Mouse (Mus musculus) heart, embryonic 13.5 days (tissue): ENCODE results near the gene Stk16. TPM values are rescaled to one million over a fixed set of nuclear protein-coding genes. Genes with fewer than 3 reads are reported as not detected.

Experiments
- ATAC-seq: fragments of 200-750 bp; cut with Nextera tagmentation; 2 replicates; pipeline ENCODE4 v1.8.0; 2017; ENCODE audit warnings: moderate TSS enrichment; ENCODE audit not compliant: insufficient number of reproducible peaks, low FRiP score, low TSS enrichment; ENCODE audit errors: extremely low read depth
- H3K27ac ChIP-seq: fragments of 300-500 bp; sonication (generic); replicated peaks from 2 replicates; pipeline ENCODE4 v1.5.1; 2015; ENCODE audit warnings: moderate library complexity, mild to moderate bottlenecking, inconsistent platforms
- H3K27me3 ChIP-seq: fragments of 300-500 bp; sonication (generic); replicated peaks from 2 replicates; pipeline ENCODE4 v1.6.1; 2015; ENCODE audit warnings: mild to moderate bottlenecking, inconsistent platforms
- H3K36me3 ChIP-seq: fragments of 300-500 bp; sonication (generic); 2 replicates; pipeline ENCODE4 v1.6.1; 2015; ENCODE audit warnings: mild to moderate bottlenecking, inconsistent platforms
- H3K4me1 ChIP-seq: fragments of 300-500 bp; sonication (generic); 2 replicates; pipeline ENCODE4 v1.6.1; 2015; ENCODE audit warnings: inconsistent platforms
- H3K4me2 ChIP-seq: fragments of 300-500 bp; sonication (generic); 2 replicates; pipeline ENCODE4 v1.6.1; 2015; ENCODE audit warnings: inconsistent platforms, mild to moderate bottlenecking, moderate library complexity
- H3K4me3 ChIP-seq: fragments of 300-500 bp; sonication (generic); 2 replicates; pipeline ENCODE4 v1.5.1; 2015; ENCODE audit warnings: moderate library complexity, mild to moderate bottlenecking, inconsistent platforms
- H3K9ac ChIP-seq: fragments of 300-500 bp; sonication (generic); 2 replicates; pipeline ENCODE4 v1.6.1; 2015; ENCODE audit warnings: inconsistent platforms, mild to moderate bottlenecking, moderate library complexity
- H3K9me3 ChIP-seq: fragments of 300-500 bp; sonication (generic); 2 replicates; pipeline ENCODE4 v1.6.1; 2016; ENCODE audit warnings: inconsistent platforms
- WGBS: fragments of 180-500 bp; shearing (Covaris S2); methylation state at CpG from one replicate; pipeline ENCODE4 v1.1.7; 2015; ENCODE audit warnings: mixed read lengths; 5-methylcytosine and 5-hydroxymethylcytosine counted together
- polyA plus RNA-seq: library from polyadenylated mRNA; unstranded; fragments of >200 nt; fragmentation: Nextera tagmentation; extraction: Ambion mirVana; gene quantifications from 2 replicates; pipeline ENCODE4 v1.2.1, GENCODE M21; 2015

Stk16 gene
- polyA plus RNA-seq, 1 experiment from 2014 or later: 81.2 TPM

GRCm38 (mm10) chr1:75244175-75244826, 33.7 kb downstream of the Stk16 start:
- no peak overlapping the region for H3K9ac ChIP-seq
- 87% methylated on average over 12 of the region's 12 CpGs for WGBS
- H3K27ac ChIP-seq: no peak overlapping the region
- no peak for ATAC-seq
- peaks cover 50% of the 10 kb centered on the region for H3K36me3 ChIP-seq
- H3K9me3 ChIP-seq: no peaks in the 10 kb centered on the region
- peaks cover 28% of the 10 kb centered on the region for H3K4me1 ChIP-seq
- no peaks in the 10 kb centered on the region for H3K27me3 ChIP-seq
- H3K4me3 ChIP-seq: no peak overlapping the region
- H3K4me2 ChIP-seq: no peak overlapping the region

GRCm38 (mm10) chr1:75244836-75245235, 34.2 kb downstream of the Stk16 start:
- Histone ChIP-seq H3K4me2 (no peak overlapping the region), H3K27me3 (no peaks in the 10 kb centered on the region), H3K9ac (no peak overlapping the region), H3K9me3 (no peaks in the 10 kb centered on the region), H3K27ac (no peak overlapping the region), H3K4me3 (no peak overlapping the region), H3K36me3 (peaks cover 45% of the 10 kb centered on the region), H3K4me1 (peaks cover 32% of the 10 kb centered on the region)
- 18% methylated on average over 4 of the region's 4 CpGs for WGBS
- ATAC-seq: no peak

- H3K27me3 ChIP-seq: peaks cover 2% of the 10 kb centered on the region
- H3K27ac ChIP-seq: peak overlapping the region; percentile 96
- peak overlapping the region; percentile 72 for H3K9ac ChIP-seq
- peaks cover 40% of the 10 kb centered on the region for H3K4me1 ChIP-seq
- 81% methylated on average over 16 of the region's 16 CpGs for WGBS
- H3K36me3 ChIP-seq: peaks cover 20% of the 10 kb centered on the region
- H3K4me3 ChIP-seq: no peak overlapping the region
- ATAC-seq: no peak
- no peaks in the 10 kb centered on the region for H3K9me3 ChIP-seq
- peak overlapping the region; percentile 28; the same call in 1 of the 2 replicates for H3K4me2 ChIP-seq
Observed at GRCm38 (mm10) chr1:75247071-75247930, 36.7 kb downstream of the Stk16 start.

GRCm38 (mm10) chr1:75248041-75248772, 37.6 kb downstream of the Stk16 start:
- ATAC-seq: peak; percentile 39; the same call in 1 of the 2 replicates
- Histone ChIP-seq H3K4me2 (peak overlapping the region; percentile 28), H3K4me3 (no peak overlapping the region)

GRCm38 (mm10) chr1:75250498-75250897, 39.9 kb downstream of the Stk16 start:
- Histone ChIP-seq H3K27ac (no peak overlapping the region), H3K27me3 (peaks cover 19% of the 10 kb centered on the region), H3K4me2 (no peak overlapping the region), H3K9me3 (no peaks in the 10 kb centered on the region), H3K4me1 (peaks cover 40% of the 10 kb centered on the region), H3K9ac (no peak overlapping the region), H3K4me3 (no peak overlapping the region), H3K36me3 (no peaks in the 10 kb centered on the region; the same call in 1 of the 2 replicates)
- 71% methylated on average over 3 of the region's 3 CpGs for WGBS
- ATAC-seq: no peak

More at GRCm38 (mm10) chr1:75248041-75248772, 37.6 kb downstream of the Stk16 start:
- Histone ChIP-seq H3K4me1 (peaks cover 40% of the 10 kb centered on the region), H3K27me3 (peaks cover 11% of the 10 kb centered on the region), H3K36me3 (peaks cover 11% of the 10 kb centered on the region), H3K9ac (peak overlapping the region; percentile 72), H3K9me3 (no peaks in the 10 kb centered on the region), H3K27ac (peak overlapping the region; percentile 96)
- WGBS: 28% methylated on average over 9 of the region's 9 CpGs

GRCm38 (mm10) chr1:75251112-75251970, 40.7 kb downstream of the Stk16 start:
- Histone ChIP-seq H3K36me3 (no peaks in the 10 kb centered on the region), H3K9ac (peak overlapping the region; percentile 69), H3K9me3 (no peaks in the 10 kb centered on the region), H3K4me1 (peaks cover 40% of the 10 kb centered on the region), H3K4me3 (peak overlapping the region; percentile 31), H3K27me3 (peaks cover 19% of the 10 kb centered on the region), H3K27ac (no peak overlapping the region), H3K4me2 (peak overlapping the region; percentile 63)
- 7% methylated on average over 21 of the region's 22 CpGs for WGBS
- no peak for ATAC-seq

- no peaks in the 10 kb centered on the region for H3K36me3 ChIP-seq
- WGBS: 55% methylated on average over 13 of the region's 13 CpGs
Observed at GRCm38 (mm10) chr1:75252308-75252707, 41.7 kb downstream of the Stk16 start.

GRCm38 (mm10) chr1:75253029-75253428, 42.4 kb downstream of the Stk16 start:
- Histone ChIP-seq H3K9me3 (no peaks in the 10 kb centered on the region), H3K27me3 (peaks cover 23% of the 10 kb centered on the region), H3K36me3 (no peaks in the 10 kb centered on the region), H3K4me3 (no peak overlapping the region), H3K4me1 (peaks cover 24% of the 10 kb centered on the region), H3K27ac (no peak overlapping the region), H3K9ac (no peak overlapping the region), H3K4me2 (no peak overlapping the region)
- ATAC-seq: no peak
- WGBS: 60% methylated on average over 16 of the region's 16 CpGs

More at GRCm38 (mm10) chr1:75252308-75252707, 41.7 kb downstream of the Stk16 start:
- peaks cover 22% of the 10 kb centered on the region for H3K27me3 ChIP-seq
- no peak overlapping the region for H3K4me3 ChIP-seq
- H3K27ac ChIP-seq: no peak overlapping the region
- ATAC-seq: no peak
- no peak overlapping the region for H3K9ac ChIP-seq
- peaks cover 31% of the 10 kb centered on the region for H3K4me1 ChIP-seq
- H3K4me2 ChIP-seq: no peak overlapping the region
- H3K9me3 ChIP-seq: no peaks in the 10 kb centered on the region

GRCm38 (mm10) chr1:75253849-75254624, 43.4 kb downstream of the Stk16 start:
- no peaks in the 10 kb centered on the region for H3K9me3 ChIP-seq
- no peaks in the 10 kb centered on the region for H3K36me3 ChIP-seq
- H3K27ac ChIP-seq: no peak overlapping the region
- H3K4me2 ChIP-seq: no peak overlapping the region
- H3K4me1 ChIP-seq: peaks cover 15% of the 10 kb centered on the region
- H3K27me3 ChIP-seq: peaks cover 23% of the 10 kb centered on the region
- ATAC-seq: no peak
- H3K9ac ChIP-seq: no peak overlapping the region; the same call in 1 of the 2 replicates
- no peak overlapping the region for H3K4me3 ChIP-seq
- WGBS: 56% methylated on average over 16 of the region's 16 CpGs

- Histone ChIP-seq H3K9me3 (no peaks in the 10 kb centered on the region), H3K27me3 (peaks cover 23% of the 10 kb centered on the region), H3K36me3 (no peaks in the 10 kb centered on the region), H3K4me1 (peaks cover 10% of the 10 kb centered on the region), H3K27ac (no peak overlapping the region), H3K4me3 (no peak overlapping the region), H3K4me2 (no peak overlapping the region), H3K9ac (no peak overlapping the region; the same call in 1 of the 2 replicates)
- WGBS: 66% methylated on average over 8 of the region's 8 CpGs
- no peak for ATAC-seq
Observed at GRCm38 (mm10) chr1:75254625-75255013, 44.0 kb downstream of the Stk16 start.
